17 mouse cellular contexts compared by ENCODE assay signal in genomic region chr14:120523296-120523695, GRCm38 (mm10).
"Had no signal": no experiment of that assay in that cellular context is flagged by ENCODE, and none has a peak within 500 bp of the region (broad histone marks: within the 10 kb centered on the region; RNA-seq: fewer than 3 reads in every experiment).

No protein-coding gene starts in this region.

- ATAC-seq: liver, postnatal 0 days; lung, postnatal 0 days; midbrain, embryonic 13.5 days; midbrain, embryonic 15.5 days had no signal

- H3K9ac ChIP-seq: liver, postnatal 0 days; lung, embryonic 15.5 days; midbrain, embryonic 13.5 days; midbrain, embryonic 15.5 days; neural tube, embryonic 12.5 days; stomach, embryonic 15.5 days had no signal

- H3K4me3 ChIP-seq: lung, embryonic 15.5 days; midbrain, embryonic 13.5 days; midbrain, embryonic 15.5 days; neural tube, embryonic 12.5 days; stomach, embryonic 15.5 days had no signal

- H3K4me1 ChIP-seq: midbrain, embryonic 13.5 days; midbrain, embryonic 15.5 days; neural tube, embryonic 12.5 days; stomach, embryonic 15.5 days had no signal

- H3K9me3 ChIP-seq: lung, embryonic 15.5 days; midbrain, embryonic 13.5 days; midbrain, embryonic 15.5 days; neural tube, embryonic 12.5 days; stomach, embryonic 15.5 days had no signal

- H3K27ac ChIP-seq: lung, embryonic 15.5 days; macrophage; midbrain, embryonic 13.5 days; midbrain, embryonic 15.5 days; neural tube, embryonic 12.5 days; stomach, embryonic 15.5 days; stomach, postnatal 0 days had no signal

- H3K36me3 ChIP-seq: lung, embryonic 15.5 days; midbrain, embryonic 13.5 days; midbrain, embryonic 15.5 days; neural tube, embryonic 12.5 days; stomach, embryonic 15.5 days had no signal

- H3K4me2 ChIP-seq: lung, embryonic 15.5 days; midbrain, embryonic 11.5 days; midbrain, embryonic 13.5 days; midbrain, embryonic 15.5 days; neural tube, embryonic 12.5 days; stomach, embryonic 15.5 days had no signal

- DNase-seq: liver, postnatal 0 days; lung, adult 2 months; lung, postnatal 14 days; lung, postnatal 36 days; right cerebral cortex, postnatal 14 days; thymus, adult 2 months; thymus, postnatal 36 days had no signal

- H3K27me3 ChIP-seq: lung, embryonic 15.5 days; megakaryocyte, embryonic 14.5 days; midbrain, embryonic 13.5 days; midbrain, embryonic 15.5 days; neural tube, embryonic 12.5 days; stomach, embryonic 15.5 days had no signal
